Mouse (Mus musculus) macrophage (primary cell): ENCODE measurements around the gene Ugt2b1. TPM values are rescaled to one million over a fixed set of nuclear protein-coding genes. Genes with fewer than 3 reads are reported as not detected.

Experiments used
- polyA plus RNA-seq: library from polyadenylated mRNA; stranded (reverse); fragments of 250-400 nt; gene quantifications from 3 replicates; pipeline ENCODE4 v1.2.4, GENCODE M21; 2018; ENCODE audit warnings: inconsistent platforms

The Ugt2b1 gene
- polyA plus RNA-seq, 1 experiment from 2014 or later, result not detected

Other genes with a start within 250 kb of the Ugt2b1 start
- gene Tmprss11e, start 180.7 kb downstream of the Ugt2b1 start, polyA plus RNA-seq, result not detected in 3 replicates
- gene Ythdc1, start 122.3 kb downstream of the Ugt2b1 start, polyA plus RNA-seq, result 45.8 to 96.4 TPM (median 46.7 TPM) in 3 replicates
- gene Ugt2b34, start 19.6 kb downstream of the Ugt2b1 start, polyA plus RNA-seq, result not detected in 3 replicates
- gene Ugt2b35, start 74.3 kb upstream of the Ugt2b1 start, polyA plus RNA-seq, result not detected in 3 replicates
- gene Ugt2b36, start 166.0 kb upstream of the Ugt2b1 start, polyA plus RNA-seq, result not detected in 3 replicates
- gene Ugt2b5, start 213.8 kb upstream of the Ugt2b1 start, polyA plus RNA-seq, result not detected in 3 replicates